Mouse (Mus musculus) hematopoietic stem cell, adult 5-6 weeks (primary cell): ENCODE data around the gene Fgf8. TPM values are rescaled to one million over a fixed set of nuclear protein-coding genes. Genes with fewer than 3 reads are reported as not detected.

ENCODE experiments used
- ATAC-seq, 2 experiments: fragments of 125-278 bp in 1 of 2; replicated peaks in 1 of 2; 2 replicates each; pipeline ENCODE4 v1.8.0; 2016 to 2017; ENCODE audit warnings: inconsistent platforms in 2 of 2, mild to moderate bottlenecking in 2 of 2, moderate number of reproducible peaks in 2 of 2, low read depth in 1 of 2, moderate TSS enrichment in 1 of 2; ENCODE audit not compliant: low FRiP score in 2 of 2, poor library complexity in 2 of 2, severe bottlenecking in 2 of 2, insufficient read depth in 1 of 2, low TSS enrichment in 1 of 2
- total RNA-seq: library from RNA; stranded (forward); fragments of 172-1452, 232-1000 nt; gene quantifications from 2 replicates; pipeline ENCODE4 v1.2.3, GENCODE M21; 2017

Gene Fgf8
- not detected in 2 replicates for total RNA-seq

DNA sequence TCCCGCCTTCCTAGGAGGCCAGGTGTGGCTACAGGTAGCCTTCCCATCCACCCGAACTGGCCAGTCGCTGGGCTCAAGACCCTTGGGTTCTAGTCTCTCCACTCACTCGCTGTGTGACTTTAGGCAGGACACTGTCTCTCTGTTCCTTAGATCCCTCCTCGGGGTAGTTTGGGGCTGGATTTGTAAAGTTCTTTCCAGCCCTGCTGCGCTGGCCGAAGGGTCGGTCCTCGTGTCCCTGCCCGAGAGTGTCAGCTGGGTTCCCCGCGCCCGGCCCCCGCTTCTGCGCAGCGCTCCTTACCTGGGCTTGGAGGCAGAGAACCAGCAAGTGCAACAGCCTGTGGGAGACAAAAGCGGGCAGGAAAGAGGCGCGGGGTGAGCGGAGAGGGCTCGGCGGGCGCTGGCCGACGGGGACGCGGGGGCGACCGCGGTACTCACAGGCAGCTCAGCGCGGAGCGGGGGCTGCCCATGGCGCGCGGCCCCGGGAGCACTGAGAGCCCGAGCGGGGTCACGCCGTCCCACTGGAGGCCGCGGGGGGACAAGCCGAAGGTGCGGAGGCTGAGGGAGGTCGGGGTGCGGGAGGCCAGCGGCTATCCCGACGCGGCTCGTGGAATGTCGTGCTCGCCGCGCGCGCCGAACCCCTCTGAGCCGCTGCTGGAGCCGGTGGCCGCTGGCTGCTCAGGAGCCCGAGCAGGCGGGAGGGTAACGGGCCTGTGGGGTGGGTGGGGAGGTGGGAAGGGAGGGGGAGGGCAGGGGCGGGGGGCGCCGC lies at the start of gene Fgf8:
TSS of gene Fgf8 (minus strand) at position 698 of the 766 bp plus-strand sequence.
- no peak for ATAC-seq

DNA sequence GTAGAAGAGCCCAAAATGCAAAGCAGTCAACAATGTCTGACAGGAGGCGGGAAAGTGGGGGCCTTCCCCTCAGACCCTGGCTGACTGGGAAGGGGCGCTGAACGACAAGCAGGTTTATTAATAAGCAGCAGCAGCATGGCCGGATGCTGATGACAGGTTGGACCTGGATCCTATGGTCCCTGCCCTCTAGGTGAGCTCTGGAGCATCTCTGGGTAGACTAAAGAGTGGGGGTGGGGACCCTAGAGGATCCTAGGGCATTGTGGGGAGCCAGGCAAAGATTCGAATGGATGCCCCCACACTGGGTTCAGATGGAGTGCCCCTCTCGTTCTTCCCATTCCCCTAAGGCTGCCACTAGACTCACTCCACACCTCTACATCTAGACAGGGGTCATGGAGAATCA lies 49.7 kb upstream of the Fgf8 start:
- ATAC-seq: no peak

DNA sequence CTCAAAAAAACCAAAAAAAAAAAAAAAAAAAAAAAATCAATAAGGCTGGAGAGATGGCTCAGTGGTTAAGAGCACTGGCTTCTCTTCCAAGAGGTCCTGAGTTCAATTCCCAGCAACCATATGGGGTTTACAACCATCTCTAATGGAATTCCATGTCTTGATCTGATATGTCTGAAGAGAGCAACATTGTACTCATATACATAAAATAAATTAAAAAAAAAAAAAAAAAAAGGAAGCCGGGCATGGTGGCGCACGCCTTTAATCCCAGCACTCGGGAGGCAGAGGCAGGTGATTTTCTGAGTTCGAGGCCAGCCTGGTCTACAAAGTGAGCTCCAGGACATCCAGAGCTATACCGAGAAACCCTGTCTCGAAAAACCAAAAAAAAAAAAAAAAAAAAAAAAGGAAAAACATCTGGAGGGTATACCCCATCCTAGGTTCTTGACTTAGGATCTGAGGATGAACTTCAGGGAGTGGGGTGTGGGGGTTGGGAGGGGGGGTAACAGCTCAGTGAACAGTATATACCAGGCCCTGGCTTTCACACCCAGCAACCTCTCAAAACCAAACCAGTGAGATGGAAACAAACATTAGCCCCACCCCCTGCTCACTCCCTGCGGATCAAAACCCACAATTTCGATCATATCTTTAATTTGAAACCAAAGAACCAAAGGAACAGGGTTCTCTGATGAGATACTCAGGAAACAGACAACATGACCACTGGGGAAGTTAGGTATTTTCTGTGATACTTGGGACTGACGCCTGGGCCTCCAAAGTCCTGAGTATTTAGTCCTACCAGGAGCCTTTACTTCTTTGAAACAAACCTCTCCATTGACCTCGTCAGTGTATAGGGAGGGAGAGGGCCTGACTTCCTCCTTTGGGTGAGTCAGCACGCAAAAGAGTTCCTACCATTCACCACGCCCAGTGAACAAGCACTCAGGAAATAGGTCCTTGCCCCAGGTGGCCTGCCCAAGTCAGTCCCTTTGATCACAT lies 47.5 kb upstream of the Fgf8 start:
- ATAC-seq: peak; percentile 92 to 96

DNA sequence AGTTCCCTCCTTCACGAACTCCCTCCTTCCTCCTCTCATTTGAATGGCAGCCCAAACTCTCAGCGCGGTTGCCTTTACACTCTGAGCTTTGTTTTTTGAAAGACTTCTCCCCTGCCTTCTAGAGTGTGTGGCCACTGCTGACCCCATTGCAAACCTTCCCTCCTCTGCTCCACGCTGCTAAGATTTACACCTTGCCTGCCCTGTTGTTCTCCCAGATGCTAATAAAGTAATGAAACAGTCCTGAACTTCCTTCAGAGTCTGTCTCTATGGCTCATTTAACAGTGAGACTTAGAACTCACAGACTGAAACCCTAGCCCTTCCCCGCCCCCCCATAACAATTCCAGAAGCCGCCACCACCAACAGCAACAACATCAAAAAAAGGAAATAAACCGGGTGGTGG lies 46.6 kb upstream of the Fgf8 start:
- no peak for ATAC-seq

DNA sequence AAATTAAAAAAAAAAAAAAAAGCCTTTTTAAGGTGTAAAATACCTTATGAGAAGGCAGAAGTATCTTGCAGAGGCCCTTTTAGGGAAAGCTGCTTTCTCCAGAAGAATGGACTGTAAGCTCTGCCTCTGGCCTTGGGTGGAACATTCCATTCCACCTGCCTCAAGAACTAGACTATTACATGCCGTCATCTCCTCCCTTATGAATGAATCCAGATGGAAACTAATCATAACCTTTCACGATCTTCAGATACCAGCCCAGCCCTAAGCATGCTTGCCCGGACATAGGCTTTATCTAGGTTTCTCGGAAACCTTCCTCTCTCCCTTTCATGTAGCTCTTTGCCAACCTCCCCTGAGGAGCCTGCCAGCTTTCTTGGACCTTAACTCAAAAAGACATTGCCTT lies 45.6 kb upstream of the Fgf8 start:
- ATAC-seq: no peak

DNA sequence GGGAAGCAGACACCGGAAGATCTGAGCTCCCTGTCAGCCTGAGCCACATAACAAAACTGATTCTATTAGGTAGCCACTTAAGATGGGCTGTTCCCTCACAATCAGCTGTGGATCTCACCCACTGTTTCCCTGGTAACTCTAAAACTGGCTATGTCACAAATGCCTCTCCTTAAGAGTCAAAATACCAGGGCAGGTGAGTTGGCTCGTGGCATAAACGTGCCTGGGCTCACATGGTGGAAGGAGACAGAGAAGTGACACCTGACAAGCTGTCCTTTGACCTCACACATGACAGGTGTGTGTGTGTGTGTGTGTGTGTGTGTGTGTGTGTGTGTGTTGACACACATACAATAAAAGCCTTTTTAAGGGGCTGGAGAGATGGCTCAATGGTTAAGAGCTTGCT lies 44.7 kb upstream of the Fgf8 start:
- no peak for ATAC-seq

DNA sequence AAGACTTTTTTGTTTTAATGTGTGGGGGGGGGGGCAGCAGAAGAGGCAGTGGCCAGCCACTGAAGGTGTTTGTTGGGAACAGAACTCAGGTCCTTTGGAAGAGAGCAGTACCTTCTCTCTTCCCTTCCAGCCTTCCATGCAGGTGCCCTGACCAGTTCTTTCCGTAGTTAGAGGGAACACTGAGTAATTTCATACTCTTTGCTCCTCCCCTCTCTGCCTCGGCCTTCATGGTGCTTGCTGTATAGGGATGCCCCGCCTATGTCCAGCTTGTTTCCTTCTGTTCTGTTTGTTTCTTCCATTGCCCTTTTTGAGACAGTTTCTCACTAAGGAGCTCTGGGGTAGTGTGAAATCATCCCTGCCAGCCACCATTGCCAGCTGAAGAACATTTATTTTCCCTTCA lies 42.8 kb upstream of the Fgf8 start:
- no peak for ATAC-seq

DNA sequence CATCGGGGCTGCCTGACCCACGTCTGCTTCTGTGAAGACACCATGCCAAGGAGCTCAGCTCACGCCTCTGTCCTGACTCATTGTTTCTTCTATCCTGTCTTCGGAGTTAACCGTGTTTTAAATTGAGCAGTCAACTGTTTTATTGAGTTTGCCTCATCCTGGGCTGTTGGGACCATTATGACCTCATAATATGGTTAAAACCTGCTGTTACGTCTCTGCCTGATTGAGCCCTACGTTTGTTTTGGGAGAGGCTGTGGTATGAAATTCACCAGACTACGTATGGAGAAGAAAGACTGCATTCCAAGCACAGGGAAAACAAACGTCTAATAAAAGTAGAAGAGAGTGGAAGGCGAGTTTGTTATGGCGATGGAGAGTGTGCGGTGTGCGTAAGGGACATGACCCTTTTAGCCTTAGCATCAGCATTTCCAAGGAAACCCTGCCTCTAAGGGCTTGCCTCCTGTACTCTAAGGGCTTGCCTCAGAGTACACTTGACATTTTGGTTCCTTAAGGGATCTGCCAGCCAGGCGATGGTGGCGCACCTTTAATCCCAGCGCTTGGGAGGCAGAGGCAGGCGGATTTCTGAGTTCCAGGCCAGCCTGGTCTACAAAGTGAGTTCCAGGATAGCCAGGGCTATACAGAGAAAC lies 41.3 kb upstream of the Fgf8 start:
- no peak for ATAC-seq

DNA sequence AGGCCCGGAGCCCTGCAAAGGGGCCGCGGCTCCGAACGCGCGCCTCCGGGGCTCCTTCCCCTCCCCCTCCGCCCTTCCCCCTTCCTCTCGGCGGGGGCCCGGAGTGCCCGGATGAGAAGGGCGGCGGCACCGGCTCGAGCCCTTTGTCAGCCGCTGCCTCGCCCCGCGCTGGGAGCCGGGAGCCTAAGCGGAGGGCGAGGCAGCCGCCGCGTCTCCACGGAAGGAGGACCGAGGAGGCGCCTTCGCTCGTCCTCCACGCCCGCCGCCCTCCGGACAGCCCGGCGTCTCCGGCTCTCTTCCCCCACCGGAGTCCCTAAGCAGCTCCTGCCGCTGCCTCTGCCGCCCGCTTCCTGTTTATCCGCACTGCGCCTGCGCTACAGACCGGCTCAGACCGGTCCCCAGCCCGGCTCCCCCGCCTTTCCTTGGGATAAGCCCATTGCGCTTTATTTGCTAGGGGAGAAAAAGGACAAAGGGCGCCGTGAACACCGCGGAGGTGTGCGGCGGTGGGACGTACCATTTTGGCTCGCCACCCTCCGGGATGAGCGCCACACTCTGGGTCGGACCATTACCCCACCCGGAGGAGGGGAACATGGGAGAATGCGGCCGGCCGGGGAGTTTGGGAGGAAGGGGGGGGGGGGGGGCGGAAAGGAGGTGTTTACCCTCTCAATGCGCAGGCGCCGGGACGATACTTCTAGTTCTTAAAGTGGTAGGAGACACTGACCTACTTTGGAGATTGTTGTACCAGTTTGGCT lies 40.6 kb upstream of the Fgf8 start, which contains the start of gene Mgea5:
TSS of gene Mgea5 (minus strand) at position 657 of the 752 bp plus-strand sequence.
- peak; percentile 98 for ATAC-seq

DNA sequence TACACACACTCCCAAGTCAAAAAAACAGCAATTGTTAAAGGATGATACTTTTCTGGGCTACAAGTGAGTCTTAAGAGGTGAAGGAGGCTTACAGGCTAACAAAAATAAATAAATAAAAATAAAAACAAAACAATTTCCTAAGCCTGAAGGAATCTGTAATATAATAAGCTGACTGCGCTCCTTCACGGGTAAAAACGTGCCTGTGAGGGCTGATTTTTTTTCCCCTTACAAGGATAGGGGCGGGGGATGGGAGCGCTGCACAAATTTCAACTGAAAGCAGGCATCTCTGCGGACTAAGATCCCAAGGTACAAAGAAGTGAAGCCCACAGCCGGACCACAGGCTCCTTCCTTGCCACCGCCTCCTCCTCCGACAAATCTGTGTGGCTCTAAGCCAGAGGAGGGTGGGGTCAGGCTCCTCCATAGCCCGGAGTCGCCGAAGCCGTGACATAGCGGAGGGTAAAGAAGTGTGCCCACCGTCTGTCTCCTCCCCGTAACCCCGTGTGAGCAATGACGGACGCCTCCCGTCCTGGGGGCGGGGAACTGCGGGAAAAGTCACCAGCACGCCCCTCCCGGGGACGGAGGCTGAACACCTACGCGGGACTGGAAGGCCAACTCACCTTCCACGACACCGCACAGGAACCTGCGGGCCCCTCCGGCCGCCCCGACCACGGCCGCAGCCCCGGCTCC lies 39.7 kb upstream of the Fgf8 start:
- peak; percentile 18 to 40; a peak in 3 of 4 replicates for ATAC-seq

DNA sequence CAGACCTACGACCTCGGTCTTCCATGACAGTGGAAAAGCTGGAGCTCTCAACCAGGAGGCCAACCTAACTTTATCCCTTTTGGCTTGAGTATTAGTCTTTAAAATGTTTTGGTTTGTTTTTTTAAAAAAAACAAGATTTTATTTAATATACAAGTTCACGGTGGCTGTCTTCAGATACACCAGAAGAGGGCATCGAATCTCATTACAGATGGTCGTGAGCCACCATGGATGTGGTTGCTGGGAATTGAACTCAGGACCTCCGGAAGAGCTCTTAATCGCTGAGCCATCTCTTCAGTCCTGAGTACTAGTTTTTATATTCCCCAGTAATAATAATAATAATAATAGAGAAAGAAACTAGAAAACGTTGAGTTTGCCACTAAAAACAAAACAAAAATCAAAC lies 39.0 kb upstream of the Fgf8 start:
- ATAC-seq: no peak

DNA sequence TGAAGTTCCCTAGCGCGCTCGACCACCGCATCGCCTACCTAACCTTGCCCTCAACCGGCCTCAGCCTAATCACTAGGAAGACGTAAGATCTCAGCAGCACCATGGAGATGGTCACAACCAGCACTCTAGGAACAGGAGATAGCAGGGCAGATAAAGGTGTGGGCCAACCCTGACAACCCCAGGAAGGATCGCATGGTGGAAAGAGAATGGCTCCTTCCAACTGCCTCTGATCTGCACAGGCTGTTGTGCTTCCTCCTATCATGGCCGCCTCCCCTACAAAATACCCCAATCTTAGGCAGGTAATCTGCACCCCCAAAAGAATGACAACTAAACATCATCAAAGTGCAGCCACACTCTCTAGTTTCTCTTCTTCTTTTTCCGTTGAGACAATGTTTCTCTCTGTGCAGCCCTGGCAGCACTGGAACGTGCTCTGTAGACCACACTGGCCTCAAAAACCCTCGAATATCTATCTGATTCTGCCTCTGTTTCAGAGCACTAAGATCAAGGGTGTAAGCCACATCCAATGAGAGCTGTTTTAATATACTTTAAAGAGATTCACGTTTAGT lies 37.7 kb upstream of the Fgf8 start:
- ATAC-seq: no peak

DNA sequence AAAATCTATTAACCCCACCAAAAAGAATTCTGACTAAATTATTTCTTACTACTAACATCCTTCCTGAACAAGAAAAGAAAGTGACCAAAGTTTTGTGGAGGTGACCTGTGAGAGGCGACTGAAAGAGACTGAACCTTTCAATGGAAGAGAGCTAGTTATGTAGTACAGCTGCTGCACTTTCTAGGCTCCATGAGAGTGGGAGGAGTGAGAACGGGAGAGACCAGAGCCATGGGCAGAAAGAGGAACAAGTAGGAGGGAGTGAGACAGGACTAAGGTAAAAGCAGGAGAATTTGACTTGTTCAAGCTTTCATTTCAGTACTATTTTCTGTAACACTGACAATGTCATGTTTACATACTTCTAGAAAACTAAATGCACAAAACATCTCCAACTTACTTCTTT lies 32.8 kb upstream of the Fgf8 start:
- ATAC-seq: no peak

DNA sequence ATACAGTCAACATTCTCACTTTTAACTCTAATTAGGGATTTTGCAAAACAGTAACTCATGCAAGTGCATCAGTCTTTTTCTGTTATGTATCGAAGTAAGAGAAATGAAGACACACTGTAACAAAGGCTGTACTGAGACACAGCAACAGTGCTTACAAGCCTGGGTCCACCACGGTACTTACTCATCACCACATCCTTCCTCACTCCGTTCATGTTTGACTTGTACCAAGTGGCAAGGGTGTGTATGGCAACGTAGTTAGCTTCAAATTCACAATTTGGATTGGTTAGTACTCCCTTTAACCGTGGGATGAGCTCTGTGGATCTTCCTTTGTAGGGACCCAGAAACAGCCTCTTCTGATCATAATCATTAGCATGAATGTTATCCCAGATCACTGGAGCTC lies 28.8 kb upstream of the Fgf8 start:
- ATAC-seq: no peak

DNA sequence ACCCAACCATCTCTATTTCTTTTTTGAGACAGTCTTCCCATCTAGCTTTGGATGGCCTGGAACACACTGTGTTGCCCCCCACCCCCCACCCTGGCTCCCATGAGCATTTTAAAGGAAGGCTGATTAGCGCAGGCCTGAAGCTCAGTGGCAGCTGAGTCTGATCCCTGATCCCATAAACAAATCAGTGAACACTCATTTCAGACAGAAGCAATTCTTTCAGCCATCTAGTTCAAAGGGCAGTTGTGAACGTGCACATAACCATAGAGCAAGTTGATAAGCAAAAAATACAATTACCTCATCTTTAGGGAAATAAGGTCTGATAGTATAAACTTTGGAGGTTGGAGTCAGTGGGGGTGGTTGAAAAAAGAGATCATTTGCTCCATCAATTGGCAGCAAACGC lies 18.1 kb upstream of the Fgf8 start:
- no peak for ATAC-seq

DNA sequence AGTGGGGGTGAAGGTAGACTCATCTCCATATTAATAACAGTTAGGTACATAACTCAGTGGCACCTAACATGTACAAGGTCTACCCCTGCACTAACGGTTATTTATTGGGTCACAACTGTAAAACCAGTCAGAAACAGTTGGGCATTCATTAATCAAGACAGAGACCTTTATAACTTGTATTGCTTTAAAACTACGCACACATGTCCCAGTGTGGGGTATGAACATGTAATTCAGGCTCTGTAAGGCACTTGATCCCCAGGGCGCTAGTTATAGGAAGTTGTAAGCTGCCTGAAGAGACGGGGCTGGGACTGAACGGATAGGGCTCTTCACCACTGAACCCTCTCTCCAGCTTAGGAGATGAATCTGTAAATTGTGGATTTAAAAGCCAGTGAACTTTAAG lies 16.0 kb upstream of the Fgf8 start:
- ATAC-seq: no peak
